Mouse (Mus musculus) kidney, adult 8-10 months (tissue): ENCODE measurements around the gene Unc50.

ENCODE experiments used
- DNase-seq, 2 experiments: peaks; one replicate each; pipeline ENCODE4 v3.0.0; 2022

Unc50 gene

GRCm38 (mm10) chr1:37448361-37449095 lies 18.6 kb downstream of the Unc50 start:
- DNase-seq: peak in 1 of 2 experiments; percentile 60

GRCm38 (mm10) chr1:37451270-37451669 lies 21.3 kb downstream of the Unc50 start:
- no peak for DNase-seq

DNA sequence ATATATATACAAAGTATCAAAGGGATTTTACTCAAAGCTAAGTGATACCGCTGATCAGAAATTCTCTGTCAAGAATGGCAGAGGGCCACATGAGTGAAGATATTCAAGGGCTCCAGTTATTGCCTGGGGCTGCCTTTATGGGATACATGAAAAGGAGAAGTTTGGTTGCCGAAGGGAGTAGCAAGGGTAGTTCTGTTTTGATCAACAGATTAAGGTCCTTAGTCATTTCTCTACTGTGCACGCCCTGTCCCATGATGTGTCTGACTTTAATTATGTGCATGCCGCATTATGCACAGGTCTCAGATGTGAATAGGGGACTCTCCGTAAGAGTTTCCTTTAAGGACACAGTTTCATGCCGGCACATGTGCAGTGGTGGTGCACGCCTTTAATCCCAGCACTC lies 27.6 kb downstream of the Unc50 start:
- DNase-seq: no peak

- DNase-seq: no peak
Measured at GRCm38 (mm10) chr1:37464878-37465452, 35.0 kb downstream of the Unc50 start.

DNA sequence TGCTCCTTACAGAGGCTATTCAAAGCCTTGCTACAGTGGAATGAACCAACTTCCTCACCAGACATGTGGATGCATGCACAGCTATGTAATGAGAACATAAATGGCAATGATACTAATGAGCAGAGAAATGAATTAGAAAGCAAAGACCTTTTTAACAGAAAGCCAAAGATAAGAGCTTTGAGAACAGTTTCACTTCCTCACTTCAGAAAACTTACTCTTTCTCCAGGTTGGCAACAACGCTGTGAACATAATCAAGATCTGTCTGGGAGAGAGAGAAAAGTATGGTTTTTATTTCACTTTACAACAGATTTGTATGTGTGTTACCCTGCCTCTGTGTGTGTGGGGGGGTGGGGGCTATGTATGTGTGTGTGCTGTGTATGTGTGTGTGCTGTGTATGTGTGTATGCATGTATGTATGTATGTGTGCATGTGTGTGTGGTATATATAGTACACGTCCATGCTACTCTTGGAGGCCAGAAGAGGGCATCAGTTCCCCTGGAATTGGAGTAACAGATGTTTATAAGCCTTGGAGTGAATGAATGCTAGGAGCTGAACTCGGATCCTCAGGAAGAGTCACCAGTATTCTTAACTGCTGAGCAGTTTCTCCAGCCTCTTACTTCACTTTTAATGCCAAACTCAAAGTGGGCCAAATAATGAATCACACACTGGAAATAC lies 36.5 kb downstream of the Unc50 start:
- no peak for DNase-seq

GRCm38 (mm10) chr1:37467806-37468205 lies 37.9 kb downstream of the Unc50 start:
- DNase-seq: no peak

- DNase-seq: no peak
Measured at GRCm38 (mm10) chr1:37469007-37469406, 39.1 kb downstream of the Unc50 start.

GRCm38 (mm10) chr1:37471179-37472148 lies 41.5 kb downstream of the Unc50 start:
- no peak for DNase-seq

GRCm38 (mm10) chr1:37473251-37473650 lies 43.3 kb downstream of the Unc50 start:
- no peak for DNase-seq

DNA sequence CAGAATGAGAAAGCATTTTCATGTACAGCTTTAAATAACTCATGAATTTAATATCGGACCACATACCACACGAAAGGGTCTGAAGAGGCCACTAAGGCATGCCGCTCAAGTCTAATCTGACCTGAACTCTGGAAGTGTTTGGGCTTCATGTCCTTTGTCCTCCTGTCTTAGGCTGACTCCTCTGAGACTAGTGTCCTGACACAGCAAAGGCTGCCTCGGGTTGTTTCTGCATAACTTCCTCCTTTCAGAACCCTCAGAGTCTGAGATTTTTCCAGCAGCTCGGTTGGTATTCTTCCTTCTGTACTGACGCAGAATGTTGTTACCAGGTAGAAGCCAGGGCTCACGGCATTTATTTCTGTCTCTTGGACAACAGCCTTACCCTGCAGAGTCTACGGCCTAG lies 44.1 kb downstream of the Unc50 start:
- no peak for DNase-seq

- no peak for DNase-seq
Measured at GRCm38 (mm10) chr1:37474634-37475190, 44.8 kb downstream of the Unc50 start.

GRCm38 (mm10) chr1:37475312-37475711 lies 45.4 kb downstream of the Unc50 start:
- DNase-seq: no peak

GRCm38 (mm10) chr1:37477250-37477649 lies 47.3 kb downstream of the Unc50 start:
- DNase-seq: no peak

- DNase-seq: no peak
Measured at GRCm38 (mm10) chr1:37477928-37478327, 48.0 kb downstream of the Unc50 start.

GRCm38 (mm10) chr1:37478416-37478815 lies 48.5 kb downstream of the Unc50 start:
- DNase-seq: no peak

GRCm38 (mm10) chr1:37479074-37479473 lies 49.1 kb downstream of the Unc50 start:
- no peak for DNase-seq

- DNase-seq: no peak
Measured at GRCm38 (mm10) chr1:37479759-37480158, 49.8 kb downstream of the Unc50 start.

DNA sequence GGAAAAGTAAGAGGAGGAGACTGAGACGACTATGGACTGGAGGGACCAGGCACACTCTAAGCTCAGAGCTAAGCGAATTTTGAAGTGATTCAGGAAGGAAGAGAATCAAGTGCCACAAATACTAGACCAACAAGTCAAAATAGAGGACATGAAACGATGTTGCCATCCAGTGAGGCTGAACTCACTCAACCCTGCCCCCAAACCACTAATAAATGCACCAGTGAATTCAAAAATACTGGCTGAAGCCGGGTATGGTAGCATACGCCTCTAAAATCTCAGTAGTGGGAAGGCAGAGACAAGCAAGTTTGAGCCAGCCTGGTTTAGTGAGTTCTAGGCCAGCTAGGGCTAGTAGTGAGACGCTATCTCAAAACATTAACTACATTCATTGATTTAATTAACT lies 50.8 kb downstream of the Unc50 start:
- DNase-seq: no peak

GRCm38 (mm10) chr1:37481331-37481730 lies 51.4 kb downstream of the Unc50 start:
- no peak for DNase-seq

DNA sequence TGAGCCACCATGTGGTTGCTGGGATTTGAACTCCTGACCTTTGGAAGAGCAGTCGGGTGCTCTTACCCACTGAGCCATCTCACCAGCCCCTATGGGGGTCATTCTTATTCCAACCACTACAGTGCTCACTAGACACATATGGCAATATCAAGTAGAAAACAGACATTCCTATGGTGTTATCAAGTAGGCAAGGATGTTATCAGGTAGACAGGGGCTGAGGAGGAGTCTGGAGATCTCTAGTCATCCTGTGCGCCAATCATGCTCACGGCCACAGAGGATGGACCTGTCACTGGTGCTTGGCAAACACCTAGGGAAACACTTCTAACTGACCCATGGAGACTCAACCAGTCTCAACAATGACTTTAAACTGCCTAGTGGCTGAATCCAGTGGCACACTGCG lies 54.7 kb downstream of the Unc50 start:
- no peak for DNase-seq

DNA sequence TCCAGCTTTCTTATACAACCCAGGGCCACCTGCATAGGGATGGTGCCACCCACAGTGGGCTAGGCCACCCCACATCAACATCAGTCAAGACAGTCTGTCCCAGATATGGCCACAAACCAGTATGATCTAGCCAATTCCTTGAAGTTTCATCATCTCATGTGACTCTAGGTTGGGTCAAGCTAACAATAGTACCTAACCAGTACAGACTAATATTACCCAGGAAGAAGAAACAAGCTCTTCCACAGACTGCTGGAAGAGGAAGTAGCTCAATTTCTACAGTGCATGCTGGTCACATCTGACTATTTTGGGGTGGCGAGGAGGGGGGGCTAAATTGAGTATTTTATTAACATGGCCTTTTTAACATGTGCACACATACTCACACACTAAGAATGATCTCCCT lies 56.5 kb downstream of the Unc50 start:
- DNase-seq: no peak

DNA sequence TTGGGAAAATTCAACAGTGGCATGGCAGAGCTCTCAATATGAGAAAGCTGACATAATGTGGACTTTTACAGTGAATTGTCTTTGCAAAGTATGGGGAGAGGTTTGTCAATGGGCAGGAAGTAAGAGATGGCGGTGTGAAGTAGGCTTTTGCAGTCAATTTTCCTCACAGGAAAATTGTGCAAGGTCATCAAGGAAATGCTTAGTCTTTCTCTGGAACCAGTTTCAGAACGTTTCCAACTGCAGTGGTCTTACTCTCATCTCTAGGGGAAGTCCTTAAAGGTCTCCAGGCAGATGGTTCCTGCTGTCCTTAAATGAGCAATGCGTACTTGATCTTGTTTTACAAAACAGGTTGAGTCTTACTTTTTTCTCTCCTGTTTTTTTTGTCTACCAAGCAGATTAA lies 57.1 kb downstream of the Unc50 start:
- DNase-seq: no peak

DNA sequence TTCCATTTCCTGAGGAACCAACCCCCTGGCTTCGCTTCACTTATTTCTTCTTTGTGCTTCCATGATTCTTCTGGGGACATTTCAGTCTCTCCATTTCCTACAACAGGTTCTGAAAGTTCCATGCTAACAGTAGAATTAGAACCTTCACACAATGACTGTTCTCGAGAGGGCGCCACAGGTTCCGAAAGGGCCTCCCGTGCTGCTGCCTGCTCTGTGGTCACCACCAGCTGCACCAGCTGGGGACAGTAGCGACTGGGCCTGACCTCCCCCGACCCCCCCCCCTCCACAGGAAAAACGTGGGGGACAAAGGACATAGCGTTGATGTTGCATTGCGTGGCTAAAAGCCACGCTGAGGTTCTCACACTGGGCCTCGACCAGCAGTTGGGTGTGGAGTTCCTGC lies 58.6 kb downstream of the Unc50 start:
- no peak for DNase-seq
